ENCODE assay signal across 11 mouse cellular contexts in the genomic region with DNA sequence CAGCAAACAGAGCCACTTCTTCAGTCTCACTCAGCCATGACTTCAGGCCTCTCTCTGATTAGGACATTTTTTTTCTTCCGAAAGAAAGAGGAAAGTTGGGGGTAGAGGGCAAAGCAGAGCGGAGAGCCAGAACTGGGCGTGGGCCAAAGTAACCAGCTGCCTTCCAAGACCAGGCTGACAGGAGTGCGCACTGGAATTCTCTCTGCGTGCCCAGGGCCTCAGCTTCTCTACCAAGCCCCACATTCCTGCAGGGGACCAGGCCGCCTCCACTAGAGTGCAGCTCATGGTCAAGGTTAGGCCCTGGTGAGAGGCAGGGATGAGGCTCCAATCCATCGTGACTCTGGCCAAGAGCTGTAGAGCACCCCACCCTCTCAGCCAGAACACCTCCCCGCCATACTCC.
A peak's percentile ranks its signal among the peaks of the same experiment; 100 is the strongest.
DNase-seq lines count a peak whose midpoint lies in the region; ATAC-seq and TF ChIP-seq lines count a peak whose summit lies in the region.
"Had no signal": no experiment of that assay in that cellular context is flagged by ENCODE, and none has a peak within 500 bp of the region (broad histone marks: within the 10 kb centered on the region; RNA-seq: fewer than 3 reads in every experiment).

No protein-coding gene starts in this region.

- no peaks in the 10 kb centered on the region for H3K36me3 ChIP-seq in kidney, adult 2 months (ENCODE audit: control insufficient read depth, insufficient read depth, low read length)
- H3K36me3 ChIP-seq in forebrain, embryonic 11.5 days (ENCODE audit: control insufficient read depth, insufficient read depth, low read length) = no peaks in the 10 kb centered on the region
- H3K36me3 ChIP-seq: G1E had no signal

- no peaks in the 10 kb centered on the region for H3K9me3 ChIP-seq in forebrain, embryonic 11.5 days (ENCODE audit: control insufficient read depth, low read length)

- H3K4me3 ChIP-seq in kidney, adult 2 months (ENCODE audit: insufficient read depth, low read depth, low read length) = no peak overlapping the region
- no peak overlapping the region for H3K4me3 ChIP-seq in forebrain, embryonic 11.5 days (ENCODE audit: low read depth, low read length)
- H3K4me3 ChIP-seq: left cerebral cortex, adult 2 months had no signal

- no peaks in the 10 kb centered on the region for H3K27me3 ChIP-seq in kidney, adult 2 months (replicated peaks; ENCODE audit: control insufficient read depth, insufficient read depth, low read length)
- H3K27me3 ChIP-seq in forebrain, embryonic 11.5 days (ENCODE audit: control insufficient read depth, insufficient read depth, low read length) = no peaks in the 10 kb centered on the region

- 51% methylated on average over 8 of the region's 8 CpGs for WGBS in kidney, adult 2 months
- WGBS in forebrain, embryonic 11.5 days = 84% methylated on average over 8 of the region's 8 CpGs

- TF ChIP-seq CTCF in kidney, adult 2 months (conservative IDR thresholded peaks at IDR 0.05; ENCODE audit: insufficient read depth, insufficient read length, low read depth, low read length) = no peak
- TF ChIP-seq CTCF in brain, embryonic 14.5 days (IDR thresholded peaks at IDR 0.05; ENCODE audit: borderline replicate concordance, extremely low read depth, insufficient read depth, insufficient read length) = no peak

- peak; percentile 37 for DNase-seq in adrenal gland, adult 2 months
- no peak for DNase-seq in adrenal gland, adult 18-20 months (ENCODE audit: low spot score in 2 of 2)
- peak; percentile 35 for DNase-seq in kidney, adult 2 months
- DNase-seq in kidney, adult 8-10 months = no peak
- DNase-seq in brain, embryonic 14.5 days (ENCODE audit: low read depth) = peak; percentile 9
- DNase-seq in kidney, postnatal 4 days = peak; percentile 62 to 71
- no peak for DNase-seq in forebrain, embryonic 11.5 days (ENCODE audit: low spot score)
- DNase-seq in spleen, postnatal 36 days (ENCODE audit: low spot score in 2 of 2) = no peak
- DNase-seq: forebrain, postnatal 0 days had no signal

- no peak for TF ChIP-seq POLR2A in kidney, adult 2 months (IDR thresholded peaks at IDR 0.05; ENCODE audit: low read depth, low read length)
- no peak for TF ChIP-seq POLR2A in brain, embryonic 14.5 days (IDR thresholded peaks at IDR 0.05; ENCODE audit: borderline replicate concordance, extremely low read depth, insufficient read depth, insufficient read length, poor library complexity, severe bottlenecking)

- no peak overlapping the region for H3K9ac ChIP-seq in forebrain, embryonic 11.5 days (ENCODE audit: low read length)
- H3K9ac ChIP-seq: forebrain, postnatal 0 days had no signal

- H3K27ac ChIP-seq in kidney, adult 2 months (ENCODE audit: insufficient read depth, low read depth, low read length) = no peak overlapping the region
- no peak overlapping the region for H3K27ac ChIP-seq in forebrain, embryonic 11.5 days (ENCODE audit: low read depth, low read length)
- H3K27ac ChIP-seq: left cerebral cortex, adult 2 months had no signal

- H3K4me1 ChIP-seq in kidney, adult 2 months (ENCODE audit: control insufficient read depth, insufficient read depth, low read length) = no peaks in the 10 kb centered on the region
- 0 out of 2 replicates have a peak, but pooled peaks cover 5% of the 10 kb centered on the region for H3K4me1 ChIP-seq in forebrain, embryonic 11.5 days (replicated peaks; ENCODE audit: control insufficient read depth, insufficient read depth, low read length)

- no peak for ATAC-seq in forebrain, embryonic 11.5 days (replicated peaks; ENCODE audit: low FRiP score)
- ATAC-seq: forebrain, postnatal 0 days had no signal

- H3K4me2 ChIP-seq in forebrain, embryonic 11.5 days (ENCODE audit: low read depth, low read length, severe bottlenecking) = no peak overlapping the region

Comparison
In these comparisons a context has a peak if more than half of its experiments do, and no peak if none do; other contexts are left out.
1. DNase-seq: peak in adrenal gland, adult 2 months (single experiment), kidney, adult 2 months (single experiment), brain, embryonic 14.5 days (single experiment) and kidney, postnatal 4 days (2 of 2); none in adrenal gland, adult 18-20 months (0 of 2), kidney, adult 8-10 months (0 of 2), forebrain, embryonic 11.5 days (single experiment) and spleen, postnatal 36 days (0 of 2).